8 mouse cellular contexts compared by ENCODE assay signal in genomic region chr15:89841364-89842017, GRCm38 (mm10). TPM values are rescaled to one million over a fixed set of nuclear protein-coding genes. Genes with fewer than 3 reads are reported as not detected.
DNase-seq lines count a peak whose midpoint lies in the region; ATAC-seq lines count a peak whose summit lies in the region.

Gene Syt10 (minus strand): TSS chr15:89841860.

- H3K27me3 ChIP-seq in forebrain, embryonic 10.5 days (ENCODE audit: poor library complexity, severe bottlenecking): peaks cover 48% of the 10 kb centered on the region
- peaks cover 13% of the 10 kb centered on the region for H3K27me3 ChIP-seq in hindbrain, embryonic 11.5 days (ENCODE audit: control insufficient read depth, insufficient read depth, low read length)
- peaks cover 20% of the 10 kb centered on the region for H3K27me3 ChIP-seq in neural tube, embryonic 11.5 days (ENCODE audit: control insufficient read depth, insufficient read depth, low read length)

- H3K9me3 ChIP-seq in forebrain, embryonic 10.5 days: no peaks in the 10 kb centered on the region
- H3K9me3 ChIP-seq in hindbrain, embryonic 11.5 days (ENCODE audit: control insufficient read depth, low read length): no peaks in the 10 kb centered on the region
- H3K9me3 ChIP-seq in neural tube, embryonic 11.5 days (ENCODE audit: control insufficient read depth, low read length): no peaks in the 10 kb centered on the region

- H3K4me2 ChIP-seq in hindbrain, embryonic 11.5 days (replicated peaks; ENCODE audit: low read depth, low read length): peak within 1 kb of the TSS; percentile 97
- H3K4me2 ChIP-seq in neural tube, embryonic 11.5 days (ENCODE audit: low read depth): peak within 1 kb of the TSS; percentile 93

- peaks cover 14% of the 10 kb centered on the region for H3K4me1 ChIP-seq in forebrain, embryonic 10.5 days
- H3K4me1 ChIP-seq in hindbrain, embryonic 11.5 days (replicated peaks; ENCODE audit: control insufficient read depth, insufficient read depth, low read length): 0 out of 2 replicates have a peak, but pooled peaks cover 3% of the 10 kb centered on the region
- H3K4me1 ChIP-seq in neural tube, embryonic 11.5 days (ENCODE audit: control insufficient read depth, insufficient read depth, low read length): peaks cover 6% of the 10 kb centered on the region

- DNase-seq in ES-CJ7 (ENCODE audit: low read depth, low spot score) (peak; percentile 34), ZHBTc4 (ENCODE audit: low read depth, low spot score) (peak; percentile 59)
- DNase-seq in forebrain, embryonic 10.5 days (ENCODE audit: extremely low spot score, low spot score): peak; percentile 44
- peak; percentile 64 for DNase-seq in hindbrain, embryonic 11.5 days (ENCODE audit: low spot score)
- peak; percentile 3 to 25 for DNase-seq in left cerebral cortex, adult 9 months (ENCODE audit: low spot score in 2 of 2)
- DNase-seq in neural tube, embryonic 11.5 days (ENCODE audit: low spot score): peak; percentile 53
- DNase-seq in natural killer cell, adult 2 months (ENCODE audit: low spot score in 2 of 2): no peak
- DNase-seq in spleen, postnatal 14 days (ENCODE audit: low spot score in 2 of 2): no peak

- peak within 1 kb of the TSS; percentile 56; the same call in 1 of the 2 replicates for H3K27ac ChIP-seq in forebrain, embryonic 10.5 days
- H3K27ac ChIP-seq in hindbrain, embryonic 11.5 days (ENCODE audit: low read depth, low read length): no peak within 1 kb of the TSS
- no peak within 1 kb of the TSS for H3K27ac ChIP-seq in neural tube, embryonic 11.5 days (ENCODE audit: low read depth, low read length)

- H3K36me3 ChIP-seq in forebrain, embryonic 10.5 days (replicated peaks): no peaks in the 10 kb centered on the region
- H3K36me3 ChIP-seq in hindbrain, embryonic 11.5 days (ENCODE audit: control insufficient read depth, insufficient read depth, low read length): no peaks in the 10 kb centered on the region
- H3K36me3 ChIP-seq in neural tube, embryonic 11.5 days (ENCODE audit: control insufficient read depth, insufficient read depth, low read length): no peaks in the 10 kb centered on the region

- peak within 1 kb of the TSS; percentile 31; the same call in 1 of the 2 replicates for H3K9ac ChIP-seq in hindbrain, embryonic 11.5 days (ENCODE audit: low read depth, low read length)
- H3K9ac ChIP-seq in neural tube, embryonic 11.5 days (ENCODE audit: low read length): peak within 1 kb of the TSS; percentile 32; the same call in 1 of the 2 replicates

- WGBS in forebrain, embryonic 10.5 days: under 1% methylated on average over 53 of the region's 53 CpGs
- WGBS in hindbrain, embryonic 11.5 days: under 1% methylated on average over 49 of the region's 53 CpGs
- WGBS in neural tube, embryonic 11.5 days: under 1% methylated on average over 53 of the region's 53 CpGs

- peak; percentile 83 for ATAC-seq in hindbrain, embryonic 11.5 days (ENCODE audit: low FRiP score)
- peak; percentile 67 for ATAC-seq in neural tube, embryonic 11.5 days (ENCODE audit: insufficient read depth, low FRiP score, low TSS enrichment)

- H3K4me3 ChIP-seq in forebrain, embryonic 10.5 days: peak within 1 kb of the TSS; percentile 70
- H3K4me3 ChIP-seq in hindbrain, embryonic 11.5 days (ENCODE audit: low read depth, low read length): peak within 1 kb of the TSS; percentile 58
- H3K4me3 ChIP-seq in neural tube, embryonic 11.5 days (ENCODE audit: low read depth, low read length): peak within 1 kb of the TSS; percentile 54

RNA-seq across cellular contexts. Expression of gene Syt10, which starts in this region (rescaled TPM):
- 0.14 and 0.17 TPM in 2 replicates for polyA plus RNA-seq in forebrain, embryonic 10.5 days (2016; fragmentation: Nextera tagmentation; extraction: Ambion mirVana)
- polyA plus RNA-seq in hindbrain, embryonic 11.5 days (2014; fragmentation: Nextera tagmentation; extraction: Ambion mirVana): 0.42 and 0.68 TPM in 2 replicates
- polyA plus RNA-seq in neural tube, embryonic 11.5 days (2014; fragmentation: Nextera tagmentation; extraction: Ambion mirVana): 0.12 TPM in 1 of 2 replicates, not detected in the other

Comparison
In these comparisons a context has a peak if more than half of its experiments do, and no peak if none do; other contexts are left out.
1. Peak in DNase-seq, H3K4me3 ChIP-seq and H3K27ac ChIP-seq in forebrain, embryonic 10.5 days; RNA of the gene not detected or under 1 TPM.
2. Peak in DNase-seq, ATAC-seq, H3K4me3 ChIP-seq, H3K9ac ChIP-seq and H3K4me2 ChIP-seq in hindbrain, embryonic 11.5 days; RNA of the gene not detected or under 1 TPM.
3. Peak in DNase-seq, ATAC-seq, H3K4me3 ChIP-seq, H3K9ac ChIP-seq and H3K4me2 ChIP-seq in neural tube, embryonic 11.5 days; RNA of the gene not detected or under 1 TPM.
4. DNase-seq: peak in ES-CJ7 (single experiment), ZHBTc4 (single experiment) and left cerebral cortex, adult 9 months (2 of 2); none in natural killer cell, adult 2 months (0 of 2) and spleen, postnatal 14 days (0 of 2).
5. Peak in every context shown above with its lines, with median percentiles within 50 percentile points of each other: H3K4me3 ChIP-seq.